Mouse (Mus musculus) small intestine, adult 2 months (tissue): ENCODE measurements around the gene Pgbd1. TPM values are rescaled to one million over a fixed set of nuclear protein-coding genes. Genes with fewer than 3 reads are reported as not detected.

ENCODE experiments used
- H3K27ac ChIP-seq: fragments of 200-500 bp; 2 replicates; pipeline ENCODE4 v1.5.1; 2012; ENCODE audit warnings: low read depth, low read length, control low read depth, inconsistent platforms; ENCODE audit not compliant: insufficient read depth
- H3K27me3 ChIP-seq: fragments of 200-500 bp; 2 replicates; pipeline ENCODE4 v1.6.1; 2012; ENCODE audit warnings: mild to moderate bottlenecking, moderate library complexity, low read length, inconsistent platforms; ENCODE audit not compliant: control insufficient read depth, insufficient read depth
- H3K36me3 ChIP-seq: fragments of 200-500 bp; 2 replicates; pipeline ENCODE4 v1.6.1; 2012; ENCODE audit warnings: mild to moderate bottlenecking, low read length, control low read depth, inconsistent platforms; ENCODE audit not compliant: control insufficient read depth, insufficient read depth
- H3K4me1 ChIP-seq: fragments of 200-500 bp; 2 replicates; pipeline ENCODE4 v1.6.1; 2012; ENCODE audit warnings: low read length, inconsistent platforms, mixed read lengths; ENCODE audit not compliant: control insufficient read depth, insufficient read depth, insufficient read length
- H3K4me3 ChIP-seq: fragments of 200-500 bp; 2 replicates; pipeline ENCODE4 v1.5.1; 2012; ENCODE audit warnings: low read depth, mild to moderate bottlenecking, control low read depth, inconsistent platforms, low read length, moderate library complexity
- CTCF ChIP-seq: fragments of 200-500 bp; IDR thresholded peaks from 2 replicates; pipeline ENCODE4 v1.5.1; 2012; ENCODE audit warnings: low read depth, mild to moderate bottlenecking, control low read depth, inconsistent platforms, low read length, moderate library complexity, mixed read lengths; ENCODE audit not compliant: insufficient replicate concordance, insufficient read length; ENCODE audit errors: extremely low read depth
- POLR2A ChIP-seq: fragments of 200-500 bp; IDR thresholded peaks from 2 replicates; pipeline ENCODE4 v1.6.1; 2012; ENCODE audit warnings: low read depth, mild to moderate bottlenecking, control low read depth, inconsistent platforms, low read length, moderate library complexity
- WGBS: fragments of 180-500 bp; shearing (Covaris S2); methylation state at CpG from one replicate; pipeline ENCODE4 v1.1.7; 2018; 5-methylcytosine and 5-hydroxymethylcytosine counted together
- polyA plus RNA-seq: library from polyadenylated mRNA; depleted of rRNA; stranded (reverse); fragments of >200 nt; gene quantifications from 2 replicates; pipeline ENCODE4 v1.2.3, GENCODE M21; 2012

The Pgbd1 gene
- polyA plus RNA-seq, 1 experiment, result 0.30 TPM

- H3K27me3 ChIP-seq, result no peaks in the 10 kb centered on the region
- H3K27ac ChIP-seq, result no peak overlapping the region
- TF ChIP-seq CTCF, result no peak
- TF ChIP-seq POLR2A, result no peak
- H3K36me3 ChIP-seq, result no peaks in the 10 kb centered on the region
- 87% methylated on average over 2 of the region's 2 CpGs for WGBS
- H3K4me3 ChIP-seq, result no peak overlapping the region
- H3K4me1 ChIP-seq, result no peaks in the 10 kb centered on the region
These were observed 25.1 kb downstream of the Pgbd1 start for GRCm38 (mm10) chr13:21415750-21416149.

- no peak for TF ChIP-seq CTCF
- TF ChIP-seq POLR2A, result no peak
- Histone ChIP-seq H3K4me3 (no peak overlapping the region), H3K27ac (no peak overlapping the region), H3K36me3 (no peaks in the 10 kb centered on the region), H3K27me3 (no peaks in the 10 kb centered on the region), H3K4me1 (no peaks in the 10 kb centered on the region)
- 67% methylated on average over 4 of the region's 4 CpGs for WGBS
These were observed 25.6 kb downstream of the Pgbd1 start for GRCm38 (mm10) chr13:21415266-21415665.

- no peak overlapping the region for H3K27ac ChIP-seq
- 48% methylated on average over 15 of the region's 15 CpGs for WGBS
These were observed 26.3 kb downstream of the Pgbd1 start for GRCm38 (mm10) chr13:21414231-21415212.

GRCm38 (mm10) chr13:21408805-21409459 lies 31.9 kb downstream of the Pgbd1 start:
- Histone ChIP-seq H3K4me3 (peak overlapping the region; percentile 67), H3K27me3 (no peaks in the 10 kb centered on the region), H3K27ac (peak overlapping the region; percentile 18; the same call in 1 of the 2 replicates), H3K36me3 (no peaks in the 10 kb centered on the region), H3K4me1 (no peaks in the 10 kb centered on the region; the same call in 1 of the 2 replicates)
- WGBS, result 59% methylated on average over 11 of the region's 11 CpGs
- no peak for TF ChIP-seq CTCF
- TF ChIP-seq POLR2A, result no peak

More at GRCm38 (mm10) chr13:21414231-21415212, 26.3 kb downstream of the Pgbd1 start:
- H3K4me3 ChIP-seq, result no peak overlapping the region
- no peaks in the 10 kb centered on the region for H3K4me1 ChIP-seq
- TF ChIP-seq CTCF (no peak), POLR2A (no peak)
- no peaks in the 10 kb centered on the region for H3K36me3 ChIP-seq
- no peaks in the 10 kb centered on the region for H3K27me3 ChIP-seq

- TF ChIP-seq POLR2A, result no peak
- no peak for TF ChIP-seq CTCF
- Histone ChIP-seq H3K27me3 (no peaks in the 10 kb centered on the region), H3K36me3 (no peaks in the 10 kb centered on the region), H3K4me3 (peak overlapping the region; percentile 67), H3K27ac (peak overlapping the region; percentile 47), H3K4me1 (no peaks in the 10 kb centered on the region; the same call in 1 of the 2 replicates)
- WGBS, result 2% methylated on average over 27 of the region's 27 CpGs
These were observed 32.7 kb downstream of the Pgbd1 start for GRCm38 (mm10) chr13:21407969-21408804.

GRCm38 (mm10) chr13:21407341-21407740 lies 33.5 kb downstream of the Pgbd1 start:
- H3K36me3 ChIP-seq, result no peaks in the 10 kb centered on the region
- no peak overlapping the region for H3K27ac ChIP-seq
- no peak overlapping the region for H3K4me3 ChIP-seq
- WGBS, result 77% methylated on average over 11 of the region's 11 CpGs
- TF ChIP-seq POLR2A (no peak), CTCF (no peak)
- peaks cover 2% of the 10 kb centered on the region for H3K4me1 ChIP-seq
- no peaks in the 10 kb centered on the region for H3K27me3 ChIP-seq
